Mouse (Mus musculus) liver, embryonic 13.5 days (tissue): ENCODE results near the gene Tuba1c. TPM values are rescaled to one million over a fixed set of nuclear protein-coding genes. Genes with fewer than 3 reads are reported as not detected.

Experiments
- ATAC-seq: fragments of 200-750 bp; cut with Nextera tagmentation; 2 replicates; pipeline ENCODE4 v1.8.0; 2017; ENCODE audit warnings: low read depth, mild to moderate bottlenecking, moderate number of reproducible peaks, moderate library complexity
- DNase-seq: peaks from one replicate; pipeline ENCODE4 v3.0.0; 2022
- H3K27ac ChIP-seq: fragments of 300-500 bp; sonication (generic); 2 replicates; pipeline ENCODE4 v1.5.1; 2015; ENCODE audit warnings: moderate library complexity, mild to moderate bottlenecking, inconsistent platforms
- H3K27me3 ChIP-seq: fragments of 300-500 bp; sonication (generic); 2 replicates; pipeline ENCODE4 v1.6.1; 2015; ENCODE audit warnings: mild to moderate bottlenecking, inconsistent platforms
- H3K36me3 ChIP-seq: fragments of 300-500 bp; sonication (generic); 2 replicates; pipeline ENCODE4 v1.6.1; 2015; ENCODE audit warnings: mild to moderate bottlenecking, inconsistent platforms
- H3K4me1 ChIP-seq: fragments of 300-500 bp; sonication (generic); replicated peaks from 2 replicates; pipeline ENCODE4 v1.6.1; 2015; ENCODE audit warnings: inconsistent platforms
- H3K4me2 ChIP-seq: fragments of 300-500 bp; sonication (generic); 2 replicates; pipeline ENCODE4 v1.6.1; 2015; ENCODE audit warnings: inconsistent platforms, mild to moderate bottlenecking, moderate library complexity
- H3K4me3 ChIP-seq: fragments of 300-500 bp; sonication (generic); replicated peaks from 2 replicates; pipeline ENCODE4 v1.5.1; 2015; ENCODE audit warnings: mild to moderate bottlenecking, inconsistent platforms
- H3K9ac ChIP-seq: fragments of 300-500 bp; sonication (generic); 2 replicates; pipeline ENCODE4 v1.6.1; 2015; ENCODE audit warnings: mild to moderate bottlenecking, inconsistent platforms
- H3K9me3 ChIP-seq: fragments of 300-500 bp; sonication (generic); replicated peaks from 2 replicates; pipeline ENCODE4 v1.6.1; 2016; ENCODE audit warnings: inconsistent platforms
- WGBS: fragments of 180-500 bp; shearing (Covaris S2); methylation state at CpG from one replicate; pipeline ENCODE4 v1.1.7; 2015; ENCODE audit not compliant: insufficient replicate concordance; 5-methylcytosine and 5-hydroxymethylcytosine counted together
- polyA plus RNA-seq: library from polyadenylated mRNA; unstranded; fragments of >200 nt; fragmentation: Nextera tagmentation; extraction: Ambion mirVana; gene quantifications from 2 replicates; pipeline ENCODE4 v1.2.1, GENCODE M21; 2015

The Tuba1c gene
- polyA plus RNA-seq, 1 experiment from 2014 or later, result 239 TPM

DNA sequence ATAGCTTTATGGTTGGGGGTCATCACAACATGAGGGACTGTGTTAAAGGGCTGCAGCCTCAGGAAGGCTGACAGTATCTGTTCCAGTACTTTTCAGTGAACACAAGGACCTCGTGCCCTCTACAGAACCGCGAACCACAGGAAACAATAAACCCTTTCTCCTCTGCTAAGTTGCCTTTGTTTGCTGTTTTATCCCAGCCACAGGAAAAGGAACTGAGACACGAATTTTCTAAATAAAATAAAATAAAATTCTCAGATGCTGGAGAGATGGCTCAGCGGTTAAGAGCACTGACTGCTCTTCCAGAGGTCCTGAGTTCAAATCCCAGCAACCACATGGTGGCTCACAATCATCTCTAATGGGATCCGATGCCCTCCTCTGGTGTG, 30.9 kb upstream of the Tuba1c start:
- Histone ChIP-seq H3K4me2 (peak overlapping the region; percentile 9), H3K4me1 (peaks cover 48% of the 10 kb centered on the region), H3K4me3 (no peak overlapping the region), H3K9ac (peak overlapping the region; percentile 47; the same call in 1 of the 2 replicates), H3K36me3 (no peaks in the 10 kb centered on the region), H3K27me3 (no peaks in the 10 kb centered on the region), H3K27ac (peak overlapping the region; percentile 19; the same call in 1 of the 2 replicates), H3K9me3 (no peaks in the 10 kb centered on the region)
- DNase-seq, result no peak
- ATAC-seq, result no peak
- 28% methylated on average over 6 of the region's 6 CpGs for WGBS

DNA sequence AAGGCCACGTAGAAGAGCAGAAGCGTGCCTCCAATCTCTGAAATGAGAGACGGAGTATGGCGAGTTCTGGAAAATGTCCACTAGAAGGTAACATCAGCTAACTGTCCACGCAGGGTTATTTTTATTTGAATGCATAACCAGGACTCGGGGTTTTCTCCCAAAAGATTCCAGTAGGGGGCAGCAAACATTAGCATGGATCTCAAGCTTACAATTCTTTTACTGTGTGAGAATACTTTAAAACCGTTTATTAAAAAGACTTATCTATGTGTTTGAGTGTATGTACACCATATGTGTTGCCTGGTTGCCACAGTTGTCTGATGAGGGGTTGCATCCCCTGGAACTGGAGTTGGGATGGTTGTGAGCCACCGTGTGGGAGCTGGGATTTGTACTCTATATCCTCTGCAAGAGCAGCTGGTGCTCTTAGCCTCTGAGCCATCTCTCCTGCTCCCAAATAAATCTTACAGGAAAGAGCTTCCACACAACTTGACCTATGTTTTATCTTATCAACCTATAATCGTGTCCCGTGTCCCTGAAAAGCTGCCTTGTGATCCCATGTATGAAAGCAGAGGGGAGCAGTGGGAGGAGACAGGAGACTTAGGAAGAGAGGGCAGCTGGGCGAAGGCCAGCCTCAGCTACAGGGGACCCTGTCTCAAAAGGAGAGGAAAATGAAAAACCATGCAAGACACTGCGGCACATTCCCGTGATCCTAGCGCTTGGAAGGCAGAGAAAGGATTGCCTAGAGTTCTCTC, 29.0 kb upstream of the Tuba1c start:
- H3K4me1 ChIP-seq, result peaks cover 43% of the 10 kb centered on the region
- H3K4me3 ChIP-seq, result no peak overlapping the region
- no peaks in the 10 kb centered on the region for H3K36me3 ChIP-seq
- H3K27me3 ChIP-seq, result no peaks in the 10 kb centered on the region
- 39% methylated on average over 14 of the region's 14 CpGs for WGBS
- ATAC-seq, result no peak
- H3K9ac ChIP-seq, result no peak overlapping the region
- H3K9me3 ChIP-seq, result no peaks in the 10 kb centered on the region
- H3K27ac ChIP-seq, result no peak overlapping the region
- peak overlapping the region; percentile 59 for H3K4me2 ChIP-seq
- peak; percentile 38 for DNase-seq

DNA sequence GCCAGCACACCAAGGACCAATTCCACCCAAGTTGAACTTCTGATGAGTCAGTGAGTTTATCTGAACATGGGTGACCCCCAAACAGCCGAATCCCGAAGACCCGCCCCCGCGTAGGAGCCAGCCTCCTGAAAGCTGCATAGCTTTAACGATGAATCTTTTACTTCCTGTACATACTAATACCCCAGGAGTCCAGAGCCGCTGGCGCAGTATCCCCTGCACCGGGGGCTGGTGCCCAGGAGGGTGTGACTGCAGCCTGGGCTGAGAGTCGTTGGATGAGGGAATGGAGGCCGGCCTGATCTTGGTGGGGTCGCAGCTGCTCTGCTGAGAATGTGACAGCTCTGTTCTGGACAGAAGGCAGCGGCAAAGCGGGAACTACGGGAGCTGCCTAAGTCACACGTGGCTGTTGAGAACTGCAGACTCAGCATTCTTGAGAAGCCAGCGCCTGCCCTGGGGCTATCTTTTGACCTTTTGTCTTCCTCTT, 28.2 kb upstream of the Tuba1c start:
- no peaks in the 10 kb centered on the region for H3K36me3 ChIP-seq
- H3K27me3 ChIP-seq, result no peaks in the 10 kb centered on the region
- peak overlapping the region; percentile 39 for H3K9ac ChIP-seq
- DNase-seq, result no peak
- peak overlapping the region; percentile 59 for H3K4me2 ChIP-seq
- H3K4me1 ChIP-seq, result peaks cover 43% of the 10 kb centered on the region
- peak overlapping the region; percentile 37 for H3K4me3 ChIP-seq
- 13% methylated on average over 17 of the region's 17 CpGs for WGBS
- ATAC-seq, result no peak
- H3K9me3 ChIP-seq, result no peaks in the 10 kb centered on the region
- no peak overlapping the region for H3K27ac ChIP-seq

DNA sequence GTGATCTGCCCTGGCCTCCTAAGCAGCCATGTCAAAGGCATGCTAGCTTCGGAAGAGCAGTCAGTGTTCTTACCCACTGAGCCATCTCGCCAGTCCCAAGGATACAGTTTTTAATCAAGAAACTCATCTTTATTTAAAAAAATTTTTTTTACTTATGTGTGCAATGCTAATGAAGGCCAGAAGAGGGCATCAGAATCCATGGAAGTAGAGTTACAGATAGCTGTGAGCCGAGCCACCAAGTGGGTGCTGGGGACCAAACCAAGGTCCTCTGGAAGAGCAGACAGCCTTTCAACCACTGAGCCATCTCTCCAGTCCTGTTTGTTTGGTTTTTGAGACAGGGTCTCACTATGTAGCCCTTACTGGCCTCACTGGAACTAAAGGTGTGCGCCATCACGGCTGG, 26.1 kb upstream of the Tuba1c start:
- ATAC-seq, result no peak
- H3K4me3 ChIP-seq, result no peak overlapping the region
- H3K27ac ChIP-seq, result no peak overlapping the region
- no peak for DNase-seq
- no peaks in the 10 kb centered on the region for H3K36me3 ChIP-seq
- no peaks in the 10 kb centered on the region for H3K9me3 ChIP-seq
- no peak overlapping the region for H3K4me2 ChIP-seq
- 72% methylated on average over 5 of the region's 5 CpGs for WGBS
- H3K9ac ChIP-seq, result no peak overlapping the region
- H3K27me3 ChIP-seq, result no peaks in the 10 kb centered on the region
- H3K4me1 ChIP-seq, result peaks cover 30% of the 10 kb centered on the region

DNA sequence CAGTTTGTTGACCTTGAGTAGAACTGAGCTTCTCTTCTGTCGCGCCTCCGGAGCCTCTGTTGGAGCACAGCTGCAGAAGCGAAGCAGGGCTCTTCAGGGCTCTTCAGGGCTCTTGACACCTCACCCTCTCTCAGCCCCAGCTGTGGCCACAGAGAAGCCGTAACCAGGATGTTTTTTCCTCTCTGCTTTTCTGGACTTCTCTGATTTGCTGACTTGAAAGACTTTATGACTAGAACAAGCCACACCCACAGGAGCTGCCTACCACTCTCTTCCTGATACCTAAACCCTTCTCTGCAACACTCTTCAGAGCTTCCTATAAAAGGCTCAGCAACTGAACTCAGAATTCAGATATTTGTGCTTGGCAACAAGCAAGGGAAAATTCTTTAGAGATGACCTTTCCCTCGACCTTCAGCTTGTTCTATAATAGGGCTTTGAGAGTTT, 20.9 kb upstream of the Tuba1c start:
- DNase-seq, result no peak
- H3K27ac ChIP-seq, result no peak overlapping the region
- peaks cover 5% of the 10 kb centered on the region; the same call in 1 of the 2 replicates for H3K27me3 ChIP-seq
- 32% methylated on average over 6 of the region's 6 CpGs for WGBS
- H3K4me2 ChIP-seq, result no peak overlapping the region
- no peaks in the 10 kb centered on the region for H3K36me3 ChIP-seq
- no peaks in the 10 kb centered on the region for H3K9me3 ChIP-seq
- H3K4me1 ChIP-seq, result no peaks in the 10 kb centered on the region
- H3K9ac ChIP-seq, result no peak overlapping the region
- ATAC-seq, result no peak
- no peak overlapping the region for H3K4me3 ChIP-seq

DNA sequence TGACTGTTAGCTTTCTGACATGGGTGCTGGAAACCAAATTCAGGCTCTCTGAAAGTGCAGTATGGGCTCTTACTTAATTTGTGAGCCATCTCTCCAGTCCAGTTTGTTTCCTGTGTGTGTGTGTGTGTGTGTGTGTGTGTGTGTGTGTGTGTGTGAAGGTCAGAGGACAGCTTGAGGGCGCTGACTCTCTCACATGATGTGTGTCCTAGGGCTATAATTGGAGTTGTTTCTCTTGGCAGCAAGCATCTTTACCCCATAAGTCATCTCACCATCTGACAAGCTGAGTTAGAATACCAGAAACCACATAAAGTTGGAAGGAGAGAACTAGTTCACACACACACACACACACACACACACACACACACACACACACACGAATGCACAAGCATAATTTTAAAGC, 18.8 kb upstream of the Tuba1c start:
- H3K27ac ChIP-seq, result no peak overlapping the region
- no peak overlapping the region for H3K9ac ChIP-seq
- H3K4me2 ChIP-seq, result no peak overlapping the region
- DNase-seq (no peak), ATAC-seq (no peak)
- no peaks in the 10 kb centered on the region for H3K9me3 ChIP-seq
- WGBS, result 72% methylated on average over 2 of the region's 2 CpGs
- H3K36me3 ChIP-seq, result no peaks in the 10 kb centered on the region
- no peak overlapping the region for H3K4me3 ChIP-seq
- peaks cover 11% of the 10 kb centered on the region; the same call in 1 of the 2 replicates for H3K27me3 ChIP-seq
- no peaks in the 10 kb centered on the region for H3K4me1 ChIP-seq

DNA sequence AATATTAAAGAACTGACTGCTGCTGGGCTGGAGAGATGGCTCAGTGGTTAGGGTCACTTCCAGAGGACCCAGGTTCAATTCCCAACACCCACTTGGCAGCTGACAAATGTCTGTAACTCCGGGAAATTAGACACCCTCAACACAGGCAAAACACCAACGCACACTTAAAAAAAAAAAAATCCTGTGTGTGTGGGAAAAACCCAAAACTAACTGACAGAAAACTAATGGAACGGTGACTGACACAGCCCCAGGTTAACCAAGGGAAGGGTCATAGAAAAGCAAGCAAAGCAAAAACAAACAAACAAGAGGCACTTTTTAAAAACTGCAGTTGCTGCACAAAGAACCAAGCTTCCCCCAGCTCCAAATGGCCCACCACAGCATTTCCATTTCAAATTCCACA, 17.7 kb upstream of the Tuba1c start:
- Histone ChIP-seq H3K9ac (no peak overlapping the region), H3K4me1 (no peaks in the 10 kb centered on the region)
- WGBS, result 66% methylated on average over 3 of the region's 3 CpGs

DNA sequence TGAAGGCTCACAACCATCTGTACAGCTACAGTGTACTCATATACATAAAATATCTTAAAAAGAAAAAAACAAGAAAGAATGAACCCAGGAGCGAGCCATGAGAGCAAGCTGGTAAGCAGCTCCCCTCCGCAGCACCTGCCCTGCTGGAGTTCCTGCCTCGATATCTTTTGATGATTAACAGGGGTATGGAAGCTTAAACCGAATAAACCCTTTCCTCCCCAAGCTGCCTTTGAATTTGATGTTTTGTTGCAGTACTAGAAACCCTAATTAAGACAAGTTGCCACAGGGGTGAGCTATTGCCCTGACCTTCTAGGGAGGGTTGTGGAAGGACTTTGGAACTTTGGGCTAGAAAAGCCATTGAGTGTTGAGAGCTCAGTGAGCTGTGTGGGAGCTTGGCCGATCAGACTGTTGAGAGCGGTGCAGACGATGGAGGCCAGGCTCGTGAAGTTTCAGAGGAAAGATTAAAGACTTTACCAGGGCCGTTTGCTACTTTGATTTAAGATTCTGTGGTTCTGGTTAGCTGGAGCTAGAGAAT, 15.1 kb upstream of the Tuba1c start:
- ATAC-seq (no peak), DNase-seq (no peak)
- 50% methylated on average over 9 of the region's 9 CpGs for WGBS
- Histone ChIP-seq H3K9ac (no peak overlapping the region), H3K4me1 (peaks cover 6% of the 10 kb centered on the region; the same call in 1 of the 2 replicates), H3K36me3 (no peaks in the 10 kb centered on the region), H3K4me3 (no peak overlapping the region), H3K27me3 (peaks cover 11% of the 10 kb centered on the region; the same call in 1 of the 2 replicates), H3K9me3 (no peaks in the 10 kb centered on the region), H3K4me2 (no peak overlapping the region), H3K27ac (no peak overlapping the region)

More for the DNA sequence above, 17.7 kb upstream of the Tuba1c start:
- no peak overlapping the region for H3K4me2 ChIP-seq
- H3K36me3 ChIP-seq, result no peaks in the 10 kb centered on the region
- peaks cover 11% of the 10 kb centered on the region; the same call in 1 of the 2 replicates for H3K27me3 ChIP-seq
- H3K9me3 ChIP-seq, result no peaks in the 10 kb centered on the region
- ATAC-seq (no peak), DNase-seq (no peak)
- no peak overlapping the region for H3K4me3 ChIP-seq
- no peak overlapping the region for H3K27ac ChIP-seq

DNA sequence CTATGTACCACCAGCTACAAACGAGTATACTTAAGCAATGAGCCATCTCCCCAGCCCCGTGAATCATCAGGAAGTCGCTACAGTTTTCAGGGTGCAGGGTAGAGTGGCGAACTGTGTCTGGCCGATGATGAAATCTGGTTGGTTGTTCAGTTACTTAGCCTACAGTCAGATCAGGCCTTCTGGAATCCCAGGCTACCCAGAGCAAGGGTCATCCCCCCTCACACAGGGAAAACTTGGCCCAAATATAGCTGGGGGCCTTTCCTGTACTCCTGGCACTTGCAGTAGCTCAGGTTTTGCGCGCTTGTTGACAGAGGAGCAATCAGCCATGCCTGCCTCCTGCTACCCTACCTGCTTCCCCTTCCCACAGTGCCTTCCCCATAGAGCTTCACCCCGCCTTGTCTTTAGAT, 12.3 kb upstream of the Tuba1c start:
- Histone ChIP-seq H3K4me2 (no peak overlapping the region), H3K4me3 (no peak overlapping the region), H3K9me3 (no peaks in the 10 kb centered on the region), H3K9ac (no peak overlapping the region), H3K4me1 (peaks cover 6% of the 10 kb centered on the region; the same call in 1 of the 2 replicates), H3K27me3 (peaks cover 11% of the 10 kb centered on the region; the same call in 1 of the 2 replicates), H3K36me3 (no peaks in the 10 kb centered on the region), H3K27ac (no peak overlapping the region)
- ATAC-seq (peak; percentile 45; the same call in 1 of the 2 replicates), DNase-seq (no peak)
- whole genome bisulfite sequencing, result 51% methylated on average over 8 of the region's 8 CpGs

DNA sequence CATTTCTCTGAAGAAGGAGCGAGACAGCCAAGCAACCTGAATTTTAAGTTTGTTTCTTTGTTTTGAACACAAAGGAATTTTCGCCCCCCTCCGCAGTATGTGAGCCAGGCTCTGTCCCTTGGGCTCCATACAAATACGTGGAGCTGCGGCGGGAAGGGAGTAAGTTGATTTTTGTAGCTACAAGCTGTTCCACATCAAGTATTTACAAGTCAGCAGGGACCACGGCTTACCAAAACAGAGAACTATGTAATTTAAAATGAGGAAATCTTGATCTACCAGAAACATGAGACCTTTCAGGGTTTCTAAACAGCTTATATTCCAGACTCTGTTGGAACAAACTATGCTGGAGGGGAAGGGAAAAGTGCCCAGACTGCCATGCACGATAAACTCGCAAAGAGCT, 11.7 kb upstream of the Tuba1c start:
- H3K27ac ChIP-seq, result no peak overlapping the region
- WGBS, result 75% methylated on average over 9 of the region's 9 CpGs
- no peak for ATAC-seq

DNA sequence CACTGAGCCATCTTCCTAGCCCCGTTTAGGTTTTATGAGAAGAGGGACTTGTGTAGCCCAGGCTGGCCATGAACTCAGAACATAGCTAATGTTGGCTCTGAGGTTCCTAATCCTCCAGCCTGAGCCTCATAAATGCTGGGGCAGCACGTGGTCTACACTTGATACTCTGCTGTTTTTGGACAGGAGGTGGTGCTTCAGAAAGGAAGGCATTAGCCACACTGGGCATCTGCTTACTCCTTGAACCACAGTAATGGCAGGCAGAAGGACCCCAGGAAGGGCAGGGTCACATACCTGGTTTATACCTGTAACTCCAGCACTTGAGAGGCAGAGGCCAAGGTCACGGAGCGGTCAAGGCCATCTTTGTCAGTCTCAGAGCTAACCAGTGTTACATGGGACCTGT, 11.1 kb upstream of the Tuba1c start:
- ATAC-seq, result no peak
- Histone ChIP-seq H3K4me3 (no peak overlapping the region), H3K27me3 (peaks cover 7% of the 10 kb centered on the region; the same call in 1 of the 2 replicates), H3K4me1 (peaks cover 6% of the 10 kb centered on the region; the same call in 1 of the 2 replicates), H3K36me3 (no peaks in the 10 kb centered on the region), H3K9ac (no peak overlapping the region), H3K9me3 (no peaks in the 10 kb centered on the region), H3K4me2 (no peak overlapping the region), H3K27ac (no peak overlapping the region)
- WGBS, result 70% methylated on average over 4 of the region's 4 CpGs
- no peak for DNase-seq

More for the DNA sequence above, 11.7 kb upstream of the Tuba1c start:
- Histone ChIP-seq H3K9me3 (no peaks in the 10 kb centered on the region), H3K4me1 (peaks cover 6% of the 10 kb centered on the region; the same call in 1 of the 2 replicates), H3K4me2 (no peak overlapping the region), H3K9ac (no peak overlapping the region), H3K27me3 (peaks cover 10% of the 10 kb centered on the region; the same call in 1 of the 2 replicates), H3K36me3 (no peaks in the 10 kb centered on the region), H3K4me3 (no peak overlapping the region)
- no peak for DNase-seq
